Mouse (Mus musculus): ENCODE data around the gene Tspyl3. TPM values are rescaled to one million over a fixed set of nuclear protein-coding genes. Genes with fewer than 3 reads are reported as not detected.

Tspyl3 gene
- polyA plus RNA-seq, 1 experiment, result 16.1 TPM

DNA sequence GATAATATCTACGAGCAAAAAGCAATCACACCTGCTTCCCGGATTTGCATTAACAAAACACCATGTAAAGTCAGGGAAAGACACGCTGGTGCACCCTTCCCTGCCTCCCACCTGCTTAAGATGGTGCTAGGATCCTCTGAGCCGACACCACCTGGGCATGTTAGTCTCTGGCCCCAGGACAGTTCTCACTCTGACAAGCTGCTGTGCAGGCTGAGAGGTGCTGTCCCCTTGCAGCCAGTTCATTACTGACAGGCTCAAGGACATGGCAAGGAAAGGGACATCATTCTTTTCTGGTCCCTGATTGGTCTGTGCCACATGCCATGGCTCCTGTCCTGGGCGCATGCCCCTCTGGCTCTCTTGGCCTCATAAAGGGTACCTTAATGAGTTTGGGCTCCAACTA lies 3.3 kb upstream of the Tspyl3 start:
- TF ChIP-seq POLR2A (IDR thresholded peaks at IDR 0.05; ENCODE audit: low read depth, low read length), result no peak
- no peak for TF ChIP-seq CTCF (IDR thresholded peaks at IDR 0.05; ENCODE audit: extremely low read depth, insufficient read depth, insufficient read length, insufficient replicate concordance)

DNA sequence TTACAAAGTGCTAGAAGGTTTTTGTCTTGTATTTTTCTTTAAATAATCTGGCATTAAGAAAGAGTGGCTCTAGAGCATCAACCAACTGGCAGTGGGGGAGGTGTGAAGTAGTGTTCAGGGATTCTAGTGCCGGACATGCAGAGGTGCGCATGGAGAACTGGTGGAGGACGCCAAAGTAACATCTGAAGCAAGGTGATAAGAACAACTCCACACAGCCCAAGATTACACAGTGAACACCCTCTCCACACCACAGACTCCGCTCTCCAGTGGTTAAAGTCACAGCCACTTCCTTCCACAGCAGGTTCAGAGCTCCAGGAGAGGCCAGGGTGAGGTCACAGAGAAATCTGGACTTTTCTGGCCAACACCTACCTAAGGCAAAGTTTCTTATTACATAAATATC lies 2.7 kb upstream of the Tspyl3 start:
- H3K27ac ChIP-seq (ENCODE audit: insufficient read depth, low read length), result no peak overlapping the region
- no peak for DNase-seq (ENCODE audit: low read depth in 1 of 2, low spot score in 2 of 2)
- TF ChIP-seq CTCF (IDR thresholded peaks at IDR 0.05; ENCODE audit: extremely low read depth, insufficient read depth, insufficient read length, insufficient replicate concordance), result no peak
- TF ChIP-seq POLR2A (IDR thresholded peaks at IDR 0.05; ENCODE audit: low read depth, low read length), result no peak
- WGBS, result 57% methylated on average over 4 of the region's 4 CpGs
- no peak overlapping the region for H3K4me3 ChIP-seq (ENCODE audit: extremely low read depth, insufficient read depth, insufficient read length)
- H3K4me1 ChIP-seq (ENCODE audit: control insufficient read depth, insufficient read depth, insufficient read length), result peaks cover 7% of the 10 kb centered on the region; the same call in 1 of the 2 replicates
- H3K36me3 ChIP-seq (ENCODE audit: control insufficient read depth, insufficient read depth, low read length), result peaks cover 28% of the 10 kb centered on the region
- H3K27me3 ChIP-seq (ENCODE audit: control insufficient read depth, insufficient read depth, low read length), result no peaks in the 10 kb centered on the region

More for the DNA sequence above, 3.3 kb upstream of the Tspyl3 start:
- no peak for DNase-seq (ENCODE audit: low read depth in 1 of 2, low spot score in 2 of 2)
- H3K4me1 ChIP-seq (ENCODE audit: control insufficient read depth, insufficient read depth, insufficient read length), result peaks cover 7% of the 10 kb centered on the region; the same call in 1 of the 2 replicates
- no peak overlapping the region for H3K4me3 ChIP-seq (ENCODE audit: extremely low read depth, insufficient read depth, insufficient read length)
- H3K27ac ChIP-seq (ENCODE audit: insufficient read depth, low read length), result no peak overlapping the region
- H3K36me3 ChIP-seq (ENCODE audit: control insufficient read depth, insufficient read depth, low read length), result peaks cover 29% of the 10 kb centered on the region
- WGBS, result 77% methylated on average over 5 of the region's 5 CpGs
- no peaks in the 10 kb centered on the region for H3K27me3 ChIP-seq (ENCODE audit: control insufficient read depth, insufficient read depth, low read length)

DNA sequence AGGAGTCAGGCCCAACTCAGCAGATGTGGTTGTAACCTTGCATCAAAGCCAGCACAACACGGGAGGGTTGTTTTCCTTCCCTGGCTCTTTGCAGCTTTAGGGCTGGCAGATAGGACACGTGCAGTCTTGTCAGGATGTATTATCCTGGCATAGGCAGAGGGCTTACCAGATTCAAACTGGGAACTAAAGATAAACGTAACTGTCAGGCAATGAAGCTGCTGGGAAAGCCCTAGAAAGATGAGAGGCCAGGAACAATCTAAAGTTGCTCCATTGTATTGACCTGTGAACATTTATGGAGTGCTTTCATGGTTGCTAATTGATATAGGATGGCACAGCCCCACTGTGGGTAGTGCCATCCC lies 333 bp upstream of the Tspyl3 start:
- H3K4me1 ChIP-seq (ENCODE audit: control insufficient read depth, insufficient read depth, insufficient read length), result peaks cover 7% of the 10 kb centered on the region; the same call in 1 of the 2 replicates
- H3K4me3 ChIP-seq (ENCODE audit: extremely low read depth, insufficient read depth, insufficient read length), result peak overlapping the region; percentile 91
- 0 out of 2 replicates have a peak overlapping the region, but pooled peaks have one; percentile 79 for H3K27ac ChIP-seq (ENCODE audit: insufficient read depth, low read length)
- TF ChIP-seq CTCF (IDR thresholded peaks at IDR 0.05; ENCODE audit: extremely low read depth, insufficient read depth, insufficient read length, insufficient replicate concordance) (no peak), POLR2A (IDR thresholded peaks at IDR 0.05; ENCODE audit: low read depth, low read length) (no peak)
- H3K27me3 ChIP-seq (ENCODE audit: control insufficient read depth, insufficient read depth, low read length), result no peaks in the 10 kb centered on the region
- H3K36me3 ChIP-seq (ENCODE audit: control insufficient read depth, insufficient read depth, low read length), result peaks cover 8% of the 10 kb centered on the region
- WGBS, result 16% methylated on average over 3 of the region's 3 CpGs
- DNase-seq (ENCODE audit: low read depth in 1 of 2, low spot score in 2 of 2), result no peak

DNA sequence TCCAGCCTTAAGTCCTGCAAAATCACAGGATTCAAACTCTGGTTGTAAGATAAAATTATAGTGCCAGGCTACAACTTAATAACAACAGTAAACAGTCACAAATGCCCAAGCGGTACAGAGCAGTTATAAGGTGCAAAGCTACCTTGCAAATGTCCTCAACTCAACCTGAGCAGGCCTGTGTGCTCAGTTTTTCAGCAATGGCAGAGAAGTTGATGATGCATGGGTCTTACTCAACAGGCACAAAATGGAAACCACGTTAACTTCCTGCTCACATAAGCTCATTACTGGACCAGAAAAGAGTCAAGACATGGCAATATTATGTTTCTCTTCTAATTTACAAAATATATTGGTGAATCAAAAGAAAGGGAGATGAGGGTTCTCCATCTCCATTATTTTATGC lies 2.7 kb downstream of the Tspyl3 start:
- Histone ChIP-seq H3K4me3 (ENCODE audit: extremely low read depth, insufficient read depth, insufficient read length) (no peak overlapping the region), H3K27ac (ENCODE audit: insufficient read depth, low read length) (no peak overlapping the region), H3K4me1 (ENCODE audit: control insufficient read depth, insufficient read depth, insufficient read length) (peaks cover 7% of the 10 kb centered on the region; the same call in 1 of the 2 replicates), H3K36me3 (ENCODE audit: control insufficient read depth, insufficient read depth, low read length) (no peaks in the 10 kb centered on the region), H3K27me3 (ENCODE audit: control insufficient read depth, insufficient read depth, low read length) (no peaks in the 10 kb centered on the region)
- no peak for DNase-seq (ENCODE audit: low read depth in 1 of 2, low spot score in 2 of 2)
- TF ChIP-seq POLR2A (IDR thresholded peaks at IDR 0.05; ENCODE audit: low read depth, low read length), result no peak
- TF ChIP-seq CTCF (IDR thresholded peaks at IDR 0.05; ENCODE audit: extremely low read depth, insufficient read depth, insufficient read length, insufficient replicate concordance), result no peak
- 82% methylated on average over 2 of the region's 2 CpGs for WGBS

DNA sequence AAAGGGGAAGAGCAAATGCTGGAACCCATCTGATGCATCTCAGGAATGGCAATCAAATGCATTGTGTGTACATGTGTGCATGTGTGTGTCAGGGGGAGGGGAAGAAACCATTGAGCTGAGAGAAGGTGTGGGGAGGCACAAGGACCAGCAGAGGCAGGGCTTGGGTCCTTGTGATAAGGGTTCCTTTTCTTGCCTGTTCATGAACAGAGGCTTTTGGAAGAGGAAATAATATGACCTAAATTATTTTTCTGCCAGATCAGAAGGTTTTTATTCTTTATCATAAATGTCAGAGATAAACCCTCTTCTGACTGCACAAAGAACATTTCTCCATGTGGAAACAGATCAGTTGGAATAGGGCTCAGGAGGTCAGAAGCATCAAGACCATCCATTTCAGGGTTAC lies 3.1 kb downstream of the Tspyl3 start:
- H3K4me1 ChIP-seq (ENCODE audit: control insufficient read depth, insufficient read depth, insufficient read length), result peaks cover 7% of the 10 kb centered on the region; the same call in 1 of the 2 replicates

DNA sequence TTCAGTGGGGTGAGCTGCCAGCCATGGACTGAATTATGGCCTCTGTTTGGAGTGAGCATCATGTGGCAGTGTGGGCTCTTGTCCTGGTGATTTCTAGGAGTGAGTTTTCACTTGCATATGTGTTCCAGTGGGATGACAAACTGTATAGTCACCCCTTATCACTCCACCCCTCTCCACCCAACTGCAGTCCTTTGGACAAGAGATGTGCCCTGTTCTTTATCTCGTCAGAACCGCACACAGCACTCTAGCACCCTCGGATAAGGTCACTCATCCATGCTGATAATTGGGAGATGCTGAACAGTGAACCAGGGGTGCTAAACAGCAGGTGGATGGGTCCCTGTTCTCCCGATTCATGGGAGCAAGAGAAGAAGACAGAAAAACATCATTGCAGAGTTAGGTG lies 3.6 kb downstream of the Tspyl3 start:
- no peak for DNase-seq (ENCODE audit: low read depth in 1 of 2, low spot score in 2 of 2)
- no peak overlapping the region for H3K4me3 ChIP-seq (ENCODE audit: extremely low read depth, insufficient read depth, insufficient read length)
- H3K4me1 ChIP-seq (ENCODE audit: control insufficient read depth, insufficient read depth, insufficient read length), result peaks cover 7% of the 10 kb centered on the region; the same call in 1 of the 2 replicates
- 80% methylated on average over 4 of the region's 4 CpGs for WGBS
- no peaks in the 10 kb centered on the region for H3K27me3 ChIP-seq (ENCODE audit: control insufficient read depth, insufficient read depth, low read length)
- no peaks in the 10 kb centered on the region for H3K36me3 ChIP-seq (ENCODE audit: control insufficient read depth, insufficient read depth, low read length)
- TF ChIP-seq CTCF (IDR thresholded peaks at IDR 0.05; ENCODE audit: extremely low read depth, insufficient read depth, insufficient read length, insufficient replicate concordance) (no peak), POLR2A (IDR thresholded peaks at IDR 0.05; ENCODE audit: low read depth, low read length) (no peak)
- H3K27ac ChIP-seq (ENCODE audit: insufficient read depth, low read length), result no peak overlapping the region

More for the DNA sequence above, 3.1 kb downstream of the Tspyl3 start:
- no peak for DNase-seq (ENCODE audit: low read depth in 1 of 2, low spot score in 2 of 2)
- H3K4me3 ChIP-seq (ENCODE audit: extremely low read depth, insufficient read depth, insufficient read length), result no peak overlapping the region
- no peaks in the 10 kb centered on the region for H3K27me3 ChIP-seq (ENCODE audit: control insufficient read depth, insufficient read depth, low read length)
- no peaks in the 10 kb centered on the region for H3K36me3 ChIP-seq (ENCODE audit: control insufficient read depth, insufficient read depth, low read length)
- no peak overlapping the region for H3K27ac ChIP-seq (ENCODE audit: insufficient read depth, low read length)
- TF ChIP-seq POLR2A (IDR thresholded peaks at IDR 0.05; ENCODE audit: low read depth, low read length), result no peak
- no peak for TF ChIP-seq CTCF (IDR thresholded peaks at IDR 0.05; ENCODE audit: extremely low read depth, insufficient read depth, insufficient read length, insufficient replicate concordance)

DNA sequence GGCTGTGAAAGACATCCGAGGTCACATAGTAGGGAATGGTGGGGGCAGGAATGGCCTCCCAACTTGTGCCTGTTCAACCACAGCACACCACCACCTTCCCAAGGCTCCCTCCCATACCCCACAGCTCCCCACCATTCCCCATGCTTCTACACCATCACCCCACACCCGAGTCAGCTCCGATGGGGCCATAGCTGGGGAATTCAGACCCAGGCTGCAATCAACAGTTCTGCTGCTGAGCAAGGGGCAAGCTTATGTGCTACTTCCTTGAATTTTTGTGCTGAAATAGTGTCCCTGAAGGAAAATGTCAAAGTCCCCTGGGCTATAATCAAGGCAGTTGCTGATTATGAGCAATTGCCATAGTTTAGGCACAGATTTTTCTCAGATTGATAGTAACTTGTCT lies 6.7 kb downstream of the Tspyl3 start:
- no peak overlapping the region for H3K27ac ChIP-seq (ENCODE audit: insufficient read depth, low read length)
- 81% methylated on average over 3 of the region's 3 CpGs for WGBS
- no peak for DNase-seq (ENCODE audit: low read depth in 1 of 2, low spot score in 2 of 2)

More for the DNA sequence above, 6.7 kb downstream of the Tspyl3 start:
- Histone ChIP-seq H3K4me1 (ENCODE audit: control insufficient read depth, insufficient read depth, insufficient read length) (peaks cover 10% of the 10 kb centered on the region; the same call in 1 of the 2 replicates), H3K4me3 (ENCODE audit: extremely low read depth, insufficient read depth, insufficient read length) (no peak overlapping the region), H3K36me3 (ENCODE audit: control insufficient read depth, insufficient read depth, low read length) (no peaks in the 10 kb centered on the region), H3K27me3 (ENCODE audit: control insufficient read depth, insufficient read depth, low read length) (no peaks in the 10 kb centered on the region)
- TF ChIP-seq CTCF (IDR thresholded peaks at IDR 0.05; ENCODE audit: extremely low read depth, insufficient read depth, insufficient read length, insufficient replicate concordance) (no peak), POLR2A (IDR thresholded peaks at IDR 0.05; ENCODE audit: low read depth, low read length) (no peak)

Data from spleen, adult 2 months (tissue).